Mouse (Mus musculus): ENCODE data around the gene Rogdi. TPM values are rescaled to one million over a fixed set of nuclear protein-coding genes. Genes with fewer than 3 reads are reported as not detected.

Gene Rogdi
- polyA plus RNA-seq, 1 experiment: 156 TPM

DNA sequence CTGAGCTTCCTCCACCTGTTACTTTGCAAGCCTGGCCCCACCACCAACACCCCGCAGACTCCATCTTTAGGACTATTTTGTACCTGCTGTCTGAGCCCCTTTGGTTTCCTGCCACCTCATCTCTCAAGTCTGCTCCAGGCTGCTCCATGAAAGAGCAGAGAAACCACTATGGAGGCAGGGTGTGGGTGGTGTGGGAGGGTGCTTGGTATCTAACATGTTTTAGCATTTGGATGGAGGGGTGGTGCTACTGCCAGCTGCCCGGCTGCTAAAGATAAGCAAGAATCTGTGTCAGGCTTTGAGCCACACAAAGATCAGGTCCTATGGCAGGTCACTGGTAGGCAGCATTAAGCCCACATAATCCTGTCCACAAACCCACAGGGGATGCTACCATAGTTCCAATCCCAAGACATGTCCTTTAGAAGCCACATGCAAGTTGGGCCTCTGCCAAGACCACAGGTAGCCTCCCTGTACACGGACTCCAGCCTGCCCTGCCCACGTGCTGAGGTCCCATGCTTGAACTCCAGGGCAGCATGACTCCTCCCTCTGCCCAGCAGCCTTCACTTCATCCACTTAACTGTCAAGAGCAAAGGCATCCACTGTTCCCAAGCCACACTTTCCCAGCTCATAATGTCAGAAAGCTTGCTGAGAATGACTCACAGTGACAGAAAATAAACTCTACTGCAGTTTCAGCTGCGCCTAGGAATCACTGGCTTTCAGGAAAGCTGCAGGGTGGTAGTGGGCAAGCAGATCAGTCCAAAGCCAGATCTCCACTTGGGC is 34.9 kb downstream of the Rogdi start:
- no peak for TF ChIP-seq CTCF (IDR thresholded peaks at IDR 0.05; ENCODE audit: control insufficient read depth, insufficient read depth, low read length)
- TF ChIP-seq POLR2A (IDR thresholded peaks at IDR 0.05; ENCODE audit: borderline replicate concordance, control insufficient read depth, low read depth, low read length): no peak
- Histone ChIP-seq H3K4me3 (replicated peaks; ENCODE audit: control insufficient read depth, low read depth, low read length) (no peak overlapping the region), H3K27ac (ENCODE audit: control insufficient read depth, insufficient read depth, low read depth, low read length, poor library complexity) (0 out of 2 replicates have a peak overlapping the region, but pooled peaks have one; percentile 4), H3K4me1 (ENCODE audit: control insufficient read depth, insufficient read depth, low read length) (peaks cover 3% of the 10 kb centered on the region)
- WGBS: 59% methylated on average over 5 of the region's 5 CpGs

- Histone ChIP-seq H3K27ac (ENCODE audit: control insufficient read depth, insufficient read depth, low read depth, low read length, poor library complexity) (no peak overlapping the region), H3K4me3 (replicated peaks; ENCODE audit: control insufficient read depth, low read depth, low read length) (no peak overlapping the region), H3K4me1 (ENCODE audit: control insufficient read depth, insufficient read depth, low read length) (peaks cover 5% of the 10 kb centered on the region)
- no peak for TF ChIP-seq CTCF (IDR thresholded peaks at IDR 0.05; ENCODE audit: control insufficient read depth, insufficient read depth, low read length)
- TF ChIP-seq POLR2A (IDR thresholded peaks at IDR 0.05; ENCODE audit: borderline replicate concordance, control insufficient read depth, low read depth, low read length): no peak
- WGBS: 57% methylated on average over 2 of the region's 2 CpGs
Observed at GRCm38 (mm10) chr16:4976180-4976579, 37.2 kb downstream of the Rogdi start.

DNA sequence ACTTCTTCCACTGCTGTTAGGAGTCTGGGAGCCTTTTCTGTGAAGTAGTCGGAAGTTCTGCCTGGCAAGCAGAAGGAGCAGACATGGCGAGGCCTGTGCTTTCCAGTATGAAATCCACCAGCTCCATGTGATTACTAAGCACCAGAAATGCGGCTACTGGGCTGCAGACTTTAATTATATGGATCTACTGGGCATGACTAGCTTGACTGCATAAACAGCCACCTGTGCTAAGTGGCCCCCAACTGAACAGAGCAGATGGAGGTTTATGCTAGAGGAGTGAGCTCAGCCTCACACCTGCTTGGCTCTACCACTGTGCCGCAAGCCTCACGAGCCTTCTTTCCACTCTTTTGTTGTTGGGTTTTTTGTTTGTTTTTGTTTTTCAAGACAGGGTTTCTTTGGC is 38.8 kb downstream of the Rogdi start:
- H3K27ac ChIP-seq (ENCODE audit: control insufficient read depth, insufficient read depth, low read depth, low read length, poor library complexity): no peak overlapping the region

GRCm38 (mm10) chr16:4971626-4972025 is 41.7 kb downstream of the Rogdi start:
- H3K4me1 ChIP-seq (ENCODE audit: control insufficient read depth, insufficient read depth, low read length): peaks cover 9% of the 10 kb centered on the region
- TF ChIP-seq CTCF (IDR thresholded peaks at IDR 0.05; ENCODE audit: control insufficient read depth, insufficient read depth, low read length) (no peak), POLR2A (IDR thresholded peaks at IDR 0.05; ENCODE audit: borderline replicate concordance, control insufficient read depth, low read depth, low read length) (no peak)
- H3K4me3 ChIP-seq (replicated peaks; ENCODE audit: control insufficient read depth, low read depth, low read length): no peak overlapping the region
- peak overlapping the region; percentile 30 for H3K27ac ChIP-seq (ENCODE audit: control insufficient read depth, insufficient read depth, low read depth, low read length, poor library complexity)
- WGBS: 43% methylated on average over 4 of the region's 4 CpGs

More for the DNA sequence above, 38.8 kb downstream of the Rogdi start:
- WGBS: 90% methylated on average over 5 of the region's 5 CpGs
- TF ChIP-seq CTCF (IDR thresholded peaks at IDR 0.05; ENCODE audit: control insufficient read depth, insufficient read depth, low read length): no peak
- TF ChIP-seq POLR2A (IDR thresholded peaks at IDR 0.05; ENCODE audit: borderline replicate concordance, control insufficient read depth, low read depth, low read length): no peak
- Histone ChIP-seq H3K4me1 (ENCODE audit: control insufficient read depth, insufficient read depth, low read length) (peaks cover 6% of the 10 kb centered on the region), H3K4me3 (replicated peaks; ENCODE audit: control insufficient read depth, low read depth, low read length) (no peak overlapping the region)

DNA sequence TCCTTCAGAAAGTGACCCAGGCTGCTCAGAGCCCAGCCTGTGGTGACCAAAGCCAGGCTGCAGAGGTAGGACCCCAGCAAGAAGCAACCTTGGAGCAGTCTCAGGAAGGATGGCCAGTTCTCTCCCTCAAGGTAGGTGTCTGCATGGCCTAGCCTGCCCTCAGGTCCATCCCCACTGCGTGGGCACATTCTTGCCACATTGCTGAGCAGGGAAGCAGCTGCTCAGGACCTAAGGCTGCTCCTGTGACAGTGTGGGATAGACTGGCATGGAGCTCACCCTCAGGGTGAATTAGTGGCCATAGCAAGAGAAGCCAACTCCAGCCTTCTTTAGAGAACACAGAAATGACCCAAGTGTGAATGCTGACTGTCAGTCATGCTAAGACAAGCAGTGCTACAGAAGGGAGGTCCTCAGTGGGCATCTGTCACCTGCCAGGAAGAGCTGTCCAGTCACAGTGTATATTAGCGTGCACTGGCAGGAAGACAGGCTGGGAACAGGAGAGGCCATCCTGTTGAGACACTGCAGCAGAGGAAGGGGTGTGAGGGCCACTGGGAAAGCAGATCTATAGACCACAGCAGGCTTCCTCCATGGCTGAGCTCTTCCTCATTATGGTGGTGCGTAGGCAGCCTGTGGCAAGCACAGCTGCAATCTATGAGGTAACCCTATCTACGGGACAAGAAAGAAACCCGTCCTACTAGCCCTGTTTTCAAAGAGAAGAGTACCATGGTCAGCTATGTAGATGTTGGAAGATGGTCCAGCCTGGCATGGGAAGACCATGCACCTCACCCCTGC is 44.1 kb downstream of the Rogdi start:
- WGBS: 12% methylated on average over 5 of the region's 5 CpGs
- TF ChIP-seq POLR2A (IDR thresholded peaks at IDR 0.05; ENCODE audit: borderline replicate concordance, control insufficient read depth, low read depth, low read length) (no peak), CTCF (IDR thresholded peaks at IDR 0.05; ENCODE audit: control insufficient read depth, insufficient read depth, low read length) (no peak)
- H3K27ac ChIP-seq (ENCODE audit: control insufficient read depth, insufficient read depth, low read depth, low read length, poor library complexity): peak overlapping the region; percentile 84
- H3K4me1 ChIP-seq (ENCODE audit: control insufficient read depth, insufficient read depth, low read length): peaks cover 9% of the 10 kb centered on the region
- H3K4me3 ChIP-seq (replicated peaks; ENCODE audit: control insufficient read depth, low read depth, low read length): peak overlapping the region; percentile 8

GRCm38 (mm10) chr16:4968426-4968825 is 44.9 kb downstream of the Rogdi start:
- TF ChIP-seq CTCF (IDR thresholded peaks at IDR 0.05; ENCODE audit: control insufficient read depth, insufficient read depth, low read length): no peak
- TF ChIP-seq POLR2A (IDR thresholded peaks at IDR 0.05; ENCODE audit: borderline replicate concordance, control insufficient read depth, low read depth, low read length): no peak
- Histone ChIP-seq H3K27ac (ENCODE audit: control insufficient read depth, insufficient read depth, low read depth, low read length, poor library complexity) (peak overlapping the region; percentile 84), H3K4me1 (ENCODE audit: control insufficient read depth, insufficient read depth, low read length) (peaks cover 9% of the 10 kb centered on the region), H3K4me3 (replicated peaks; ENCODE audit: control insufficient read depth, low read depth, low read length) (no peak overlapping the region)
- 41% methylated on average over 3 of the region's 3 CpGs for WGBS

- 86% methylated on average over 8 of the region's 8 CpGs for WGBS
- H3K4me3 ChIP-seq (replicated peaks; ENCODE audit: control insufficient read depth, low read depth, low read length): no peak overlapping the region
- H3K4me1 ChIP-seq (ENCODE audit: control insufficient read depth, insufficient read depth, low read length): peaks cover 8% of the 10 kb centered on the region
- no peak overlapping the region for H3K27ac ChIP-seq (ENCODE audit: control insufficient read depth, insufficient read depth, low read depth, low read length, poor library complexity)
- TF ChIP-seq POLR2A (IDR thresholded peaks at IDR 0.05; ENCODE audit: borderline replicate concordance, control insufficient read depth, low read depth, low read length): no peak
- TF ChIP-seq CTCF (IDR thresholded peaks at IDR 0.05; ENCODE audit: control insufficient read depth, insufficient read depth, low read length): no peak
Observed at GRCm38 (mm10) chr16:4965392-4966129, 47.8 kb downstream of the Rogdi start.

All from bone marrow, adult 2 months (tissue).